Mouse (Mus musculus) hindbrain, embryonic 15.5 days (tissue): ENCODE data around the gene Ntm. TPM values are rescaled to one million over a fixed set of nuclear protein-coding genes. Genes with fewer than 3 reads are reported as not detected.

ENCODE experiments used
- ATAC-seq: fragments of 200-750 bp; cut with Nextera tagmentation; 2 replicates; pipeline ENCODE4 v1.8.0; 2017; ENCODE audit warnings: low read depth, moderate number of reproducible peaks, moderate TSS enrichment; ENCODE audit not compliant: low FRiP score
- H3K27ac ChIP-seq: fragments of 300-500 bp; sonication (generic); replicated peaks from 2 replicates; pipeline ENCODE4 v1.5.1; 2015; ENCODE audit warnings: mild to moderate bottlenecking, inconsistent platforms
- H3K27me3 ChIP-seq: fragments of 300-500 bp; sonication (generic); 2 replicates; pipeline ENCODE4 v1.6.1; 2015; ENCODE audit warnings: control low read depth, inconsistent platforms
- H3K36me3 ChIP-seq: fragments of 300-500 bp; sonication (generic); 2 replicates; pipeline ENCODE4 v1.6.1; 2015; ENCODE audit warnings: control low read depth, inconsistent platforms
- H3K4me1 ChIP-seq: fragments of 300-500 bp; sonication (generic); replicated peaks from 2 replicates; pipeline ENCODE4 v1.6.1; 2015; ENCODE audit warnings: control low read depth, inconsistent platforms
- H3K4me2 ChIP-seq: fragments of 300-500 bp; sonication (generic); 2 replicates; pipeline ENCODE4 v1.6.1; 2015; ENCODE audit warnings: moderate library complexity, mild to moderate bottlenecking, inconsistent platforms
- H3K4me3 ChIP-seq: fragments of 300-500 bp; sonication (generic); 2 replicates; pipeline ENCODE4 v1.5.1; 2015; ENCODE audit warnings: mild to moderate bottlenecking, inconsistent platforms
- H3K9ac ChIP-seq: fragments of 300-500 bp; sonication (generic); 2 replicates; pipeline ENCODE4 v1.6.1; 2015; ENCODE audit warnings: inconsistent platforms
- H3K9me3 ChIP-seq: fragments of 300-500 bp; sonication (generic); 2 replicates; pipeline ENCODE4 v1.6.1; 2016; ENCODE audit warnings: control low read depth, inconsistent platforms
- WGBS: fragments of 180-500 bp; shearing (Covaris S2); methylation state at CpG from one replicate; pipeline ENCODE4 v1.1.7; 2015; 5-methylcytosine and 5-hydroxymethylcytosine counted together
- polyA plus RNA-seq: library from polyadenylated mRNA; unstranded; fragments of >200 nt; fragmentation: Nextera tagmentation; extraction: Ambion mirVana; gene quantifications from 2 replicates; pipeline ENCODE4 v1.2.1, GENCODE M21; 2015

The Ntm gene
- polyA plus RNA-seq, 1 experiment from 2014 or later: 250 TPM

DNA sequence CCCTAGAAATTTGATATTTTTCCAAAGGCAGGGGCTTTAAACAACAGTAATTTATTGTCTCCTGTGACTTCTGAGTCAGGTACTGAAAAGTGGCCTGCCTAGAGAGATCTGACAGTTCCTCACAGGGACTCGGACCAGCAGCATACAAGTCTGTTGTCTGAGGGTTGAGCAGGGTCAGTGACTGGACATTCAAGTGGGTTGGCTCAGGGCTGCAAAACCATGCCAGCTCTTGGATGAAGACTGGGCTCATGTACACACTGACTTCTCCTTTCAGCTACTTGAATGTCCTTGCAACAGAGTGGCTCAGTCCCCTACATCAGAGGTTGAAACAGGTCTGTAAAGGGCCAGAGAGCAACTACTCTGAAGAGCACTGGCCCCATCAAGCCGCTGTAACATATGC lies 797.2 kb downstream of the Ntm start:
- Histone ChIP-seq H3K4me3 (no peak overlapping the region), H3K27me3 (no peaks in the 10 kb centered on the region), H3K4me2 (no peak overlapping the region), H3K9me3 (no peaks in the 10 kb centered on the region), H3K36me3 (no peaks in the 10 kb centered on the region), H3K4me1 (peaks cover 6% of the 10 kb centered on the region; the same call in 1 of the 2 replicates), H3K9ac (no peak overlapping the region), H3K27ac (no peak overlapping the region)
- ATAC-seq: no peak
- 69% methylated on average over 2 of the region's 2 CpGs for WGBS

DNA sequence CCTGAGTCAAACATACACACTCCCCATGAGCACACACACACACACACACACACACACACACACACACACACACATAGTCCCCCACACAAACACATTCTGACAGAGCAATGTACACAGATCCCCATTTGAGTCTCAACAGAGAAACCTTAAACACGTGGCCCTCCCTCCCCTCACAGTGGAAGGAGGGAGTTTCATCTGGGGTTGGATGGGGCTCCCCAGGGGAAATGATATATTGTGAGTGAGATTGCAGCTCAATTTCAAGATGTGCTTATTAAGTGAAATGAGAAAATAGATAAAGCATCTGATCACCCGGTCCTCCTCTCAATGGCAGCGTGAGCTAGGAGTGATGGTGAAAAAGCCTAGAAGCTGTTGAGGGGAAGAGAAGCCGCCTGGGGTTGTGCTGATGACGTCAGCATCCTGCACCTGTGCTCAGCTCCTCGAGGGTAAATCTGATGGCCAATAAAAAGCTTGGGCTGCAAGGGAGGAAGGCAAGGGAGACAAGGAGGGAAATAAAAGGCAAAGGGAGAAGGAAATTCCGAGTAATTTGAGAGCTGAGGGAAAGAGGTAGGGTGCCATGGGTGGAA lies 801.8 kb downstream of the Ntm start:
- Histone ChIP-seq H3K9me3 (no peaks in the 10 kb centered on the region), H3K4me1 (peaks cover 6% of the 10 kb centered on the region; the same call in 1 of the 2 replicates), H3K4me2 (no peak overlapping the region), H3K9ac (no peak overlapping the region), H3K36me3 (no peaks in the 10 kb centered on the region), H3K4me3 (no peak overlapping the region), H3K27me3 (no peaks in the 10 kb centered on the region), H3K27ac (no peak overlapping the region)
- 0 out of 2 replicates have a peak, but pooled peaks have one; percentile 51 for ATAC-seq
- WGBS: 24% methylated on average over 7 of the region's 7 CpGs

GRCm38 (mm10) chr9:29145901-29146300 lies 817.0 kb downstream of the Ntm start:
- H3K27me3 ChIP-seq: no peaks in the 10 kb centered on the region
- no peak for ATAC-seq
- 18% methylated on average over 4 of the region's 4 CpGs for WGBS
- H3K9me3 ChIP-seq: no peaks in the 10 kb centered on the region
- H3K36me3 ChIP-seq: no peaks in the 10 kb centered on the region
- no peaks in the 10 kb centered on the region for H3K4me1 ChIP-seq
- H3K9ac ChIP-seq: no peak overlapping the region
- H3K4me3 ChIP-seq: no peak overlapping the region
- no peak overlapping the region for H3K27ac ChIP-seq
- no peak overlapping the region for H3K4me2 ChIP-seq

- no peak overlapping the region for H3K4me3 ChIP-seq
- ATAC-seq: no peak
- H3K27me3 ChIP-seq: no peaks in the 10 kb centered on the region
- H3K27ac ChIP-seq: no peak overlapping the region
- H3K9ac ChIP-seq: no peak overlapping the region
- H3K4me2 ChIP-seq: no peak overlapping the region
- 87% methylated on average over 4 of the region's 4 CpGs for WGBS
- H3K9me3 ChIP-seq: no peaks in the 10 kb centered on the region
- no peaks in the 10 kb centered on the region for H3K36me3 ChIP-seq
- no peaks in the 10 kb centered on the region for H3K4me1 ChIP-seq
These were observed 826.9 kb downstream of the Ntm start for GRCm38 (mm10) chr9:29136039-29136438.

GRCm38 (mm10) chr9:29130717-29131292 lies 832.1 kb downstream of the Ntm start:
- no peaks in the 10 kb centered on the region for H3K36me3 ChIP-seq
- peaks cover 7% of the 10 kb centered on the region for H3K4me1 ChIP-seq
- H3K9ac ChIP-seq: no peak overlapping the region
- no peak overlapping the region for H3K4me3 ChIP-seq
- H3K9me3 ChIP-seq: no peaks in the 10 kb centered on the region
- no peak overlapping the region for H3K4me2 ChIP-seq
- 74% methylated on average over 5 of the region's 5 CpGs for WGBS
- H3K27ac ChIP-seq: no peak overlapping the region
- no peak for ATAC-seq
- no peaks in the 10 kb centered on the region for H3K27me3 ChIP-seq

DNA sequence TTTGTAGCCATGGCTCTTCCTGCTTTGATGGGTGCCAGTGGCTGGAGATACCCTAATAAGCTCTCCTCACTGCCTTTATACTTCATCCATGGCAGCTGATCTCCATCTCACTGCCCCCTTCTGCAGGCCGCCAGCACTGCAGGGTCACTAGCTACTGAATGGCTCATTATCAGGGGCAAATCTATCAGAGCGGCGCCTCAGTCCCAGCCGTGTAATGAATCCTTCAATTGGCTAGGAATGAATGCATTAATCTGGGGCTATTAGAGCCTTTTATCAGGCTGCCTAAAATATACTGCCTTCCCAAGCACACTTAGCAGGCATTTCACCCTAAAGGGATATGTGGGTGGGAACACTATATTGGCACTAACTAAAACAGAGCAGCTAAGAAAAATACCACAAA lies 832.6 kb downstream of the Ntm start:
- no peak for ATAC-seq
- Histone ChIP-seq H3K27ac (no peak overlapping the region), H3K4me2 (no peak overlapping the region), H3K9me3 (no peaks in the 10 kb centered on the region), H3K4me3 (no peak overlapping the region), H3K4me1 (peaks cover 7% of the 10 kb centered on the region), H3K27me3 (no peaks in the 10 kb centered on the region), H3K36me3 (no peaks in the 10 kb centered on the region), H3K9ac (no peak overlapping the region)
- WGBS: 28% methylated on average over 4 of the region's 4 CpGs

DNA sequence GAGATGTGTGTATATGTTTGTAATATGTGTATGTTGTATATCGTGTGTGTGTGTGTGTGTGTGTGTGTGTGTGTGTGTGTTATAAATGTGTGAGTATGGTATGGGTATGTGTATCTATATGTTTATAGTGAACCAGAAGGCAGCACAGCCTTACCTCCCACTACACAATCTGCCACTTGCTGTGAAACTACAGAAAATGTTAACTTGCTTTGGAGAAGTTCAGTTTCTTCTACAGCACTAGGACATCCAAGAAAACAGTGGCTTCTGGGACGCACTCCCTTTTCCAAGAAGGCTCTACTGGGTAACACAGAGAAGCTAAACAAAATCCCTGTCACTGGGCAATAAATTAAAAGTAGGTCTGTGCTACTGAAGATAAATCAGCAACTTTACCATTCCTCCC lies 834.5 kb downstream of the Ntm start:
- H3K4me1 ChIP-seq: peaks cover 7% of the 10 kb centered on the region
- H3K36me3 ChIP-seq: no peaks in the 10 kb centered on the region
- no peak for ATAC-seq

DNA sequence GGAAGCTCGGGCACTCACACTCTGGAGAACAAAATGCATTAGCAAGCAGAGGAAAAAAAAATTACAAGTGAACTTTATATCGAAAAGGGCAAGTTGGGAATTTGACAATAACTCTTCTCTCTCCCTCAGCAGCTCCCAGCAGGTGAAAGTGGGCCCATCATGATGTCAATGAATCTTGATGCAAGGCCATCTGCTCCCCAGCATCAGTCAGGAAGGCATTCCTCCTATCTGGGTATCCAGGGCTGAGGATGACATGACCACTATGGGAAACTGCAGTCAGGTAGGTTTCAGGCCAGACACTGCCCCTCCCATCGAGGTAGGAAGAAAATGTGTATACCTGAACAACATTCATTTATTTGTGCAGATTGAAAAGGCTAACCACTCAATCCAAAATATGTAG lies 838.5 kb downstream of the Ntm start:
- Histone ChIP-seq H3K27me3 (no peaks in the 10 kb centered on the region), H3K4me3 (no peak overlapping the region), H3K36me3 (no peaks in the 10 kb centered on the region), H3K4me2 (no peak overlapping the region), H3K4me1 (peaks cover 6% of the 10 kb centered on the region), H3K9me3 (no peaks in the 10 kb centered on the region), H3K9ac (no peak overlapping the region), H3K27ac (no peak overlapping the region)
- ATAC-seq: no peak
- WGBS: 56% methylated on average over 3 of the region's 3 CpGs

More for the DNA sequence above, 834.5 kb downstream of the Ntm start:
- H3K9me3 ChIP-seq: no peaks in the 10 kb centered on the region
- H3K27me3 ChIP-seq: no peaks in the 10 kb centered on the region
- WGBS: 94% methylated on average over 2 of the region's 2 CpGs
- no peak overlapping the region for H3K4me3 ChIP-seq
- no peak overlapping the region for H3K9ac ChIP-seq
- no peak overlapping the region for H3K27ac ChIP-seq
- H3K4me2 ChIP-seq: no peak overlapping the region

- no peaks in the 10 kb centered on the region for H3K9me3 ChIP-seq
- H3K27me3 ChIP-seq: no peaks in the 10 kb centered on the region
- no peaks in the 10 kb centered on the region for H3K36me3 ChIP-seq
- no peak overlapping the region for H3K4me3 ChIP-seq
- WGBS: 71% methylated on average over 2 of the region's 2 CpGs
- ATAC-seq: no peak
- H3K27ac ChIP-seq: no peak overlapping the region
- H3K4me1 ChIP-seq: no peaks in the 10 kb centered on the region
- no peak overlapping the region for H3K4me2 ChIP-seq
- H3K9ac ChIP-seq: no peak overlapping the region
These were observed 839.1 kb downstream of the Ntm start for GRCm38 (mm10) chr9:29123828-29124227.

DNA sequence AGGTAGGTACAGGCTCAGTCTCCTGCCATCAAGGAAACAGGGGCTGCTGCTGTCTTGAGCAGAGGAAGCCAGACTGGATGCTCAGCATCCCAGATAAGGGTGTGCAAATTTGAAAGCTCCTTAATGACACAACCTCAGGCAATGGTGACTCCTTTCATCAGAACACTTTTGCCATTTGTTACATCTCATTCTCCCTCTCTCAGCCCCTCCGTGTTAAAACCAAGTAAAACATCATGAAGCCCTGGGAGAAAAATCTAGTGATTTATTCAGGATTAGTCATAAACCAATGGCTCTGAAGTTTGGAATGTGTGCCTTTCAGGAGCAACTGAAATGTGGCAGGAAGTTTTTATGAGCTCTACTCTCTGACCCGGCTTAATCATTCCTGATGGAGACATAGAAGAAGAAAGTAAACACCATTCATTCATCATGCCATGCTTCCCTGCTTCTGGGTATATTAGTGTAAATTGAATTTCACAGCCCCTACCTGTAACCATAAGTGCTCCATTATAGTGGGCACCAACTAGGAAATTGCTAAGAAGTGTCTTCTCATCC lies 845.3 kb downstream of the Ntm start:
- Histone ChIP-seq H3K27me3 (no peaks in the 10 kb centered on the region), H3K4me3 (no peak overlapping the region), H3K4me1 (no peaks in the 10 kb centered on the region), H3K9me3 (no peaks in the 10 kb centered on the region), H3K36me3 (no peaks in the 10 kb centered on the region), H3K9ac (no peak overlapping the region), H3K4me2 (no peak overlapping the region), H3K27ac (no peak overlapping the region)
- ATAC-seq: no peak
- 72% methylated on average over 2 of the region's 2 CpGs for WGBS

- Histone ChIP-seq H3K4me2 (no peak overlapping the region), H3K4me1 (0 out of 2 replicates have a peak, but pooled peaks cover 4% of the 10 kb centered on the region), H3K27ac (no peak overlapping the region), H3K27me3 (no peaks in the 10 kb centered on the region), H3K4me3 (no peak overlapping the region), H3K9ac (no peak overlapping the region), H3K9me3 (no peaks in the 10 kb centered on the region), H3K36me3 (no peaks in the 10 kb centered on the region)
- WGBS: 53% methylated on average over 2 of the region's 2 CpGs
- no peak for ATAC-seq
These were observed 847.6 kb downstream of the Ntm start for GRCm38 (mm10) chr9:29115337-29115736.

DNA sequence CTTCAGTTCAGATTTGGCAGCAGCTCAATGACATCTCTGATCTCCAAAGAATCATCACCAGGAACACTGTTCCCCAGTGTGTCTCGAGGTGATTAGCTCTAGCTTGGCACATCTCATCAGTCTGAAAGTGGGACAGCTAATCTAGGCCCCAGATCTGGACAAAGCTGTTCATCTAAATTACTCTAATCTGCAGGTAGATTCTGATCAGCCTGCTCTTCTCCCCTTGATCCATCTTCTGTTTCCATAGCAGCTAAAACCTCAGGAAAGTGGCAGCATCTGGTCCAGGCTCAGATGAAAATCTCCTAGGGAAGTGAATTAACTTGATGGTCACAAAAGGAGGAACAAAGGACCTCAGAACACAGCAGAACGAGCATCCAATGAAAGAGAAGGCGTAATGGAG lies 856.2 kb downstream of the Ntm start:
- Histone ChIP-seq H3K9ac (no peak overlapping the region), H3K27ac (no peak overlapping the region), H3K4me2 (no peak overlapping the region), H3K4me1 (peaks cover 9% of the 10 kb centered on the region; the same call in 1 of the 2 replicates), H3K27me3 (no peaks in the 10 kb centered on the region), H3K9me3 (no peaks in the 10 kb centered on the region), H3K36me3 (no peaks in the 10 kb centered on the region), H3K4me3 (no peak overlapping the region)
- ATAC-seq: no peak
- 56% methylated on average over 3 of the region's 3 CpGs for WGBS
